Mouse (Mus musculus) E14TG2a.4 (cell line): ENCODE measurements around the gene Ccdc65.

ENCODE experiments used
- CTCF ChIP-seq: conservative IDR thresholded peaks from 2 replicates; pipeline ENCODE4 v1.5.1; 2014; ENCODE audit warnings: low read length
- NANOG ChIP-seq: IDR thresholded peaks from 2 replicates; pipeline ENCODE4 v1.6.1; 2014; ENCODE audit warnings: borderline replicate concordance, low read length, mixed read lengths

DNA sequence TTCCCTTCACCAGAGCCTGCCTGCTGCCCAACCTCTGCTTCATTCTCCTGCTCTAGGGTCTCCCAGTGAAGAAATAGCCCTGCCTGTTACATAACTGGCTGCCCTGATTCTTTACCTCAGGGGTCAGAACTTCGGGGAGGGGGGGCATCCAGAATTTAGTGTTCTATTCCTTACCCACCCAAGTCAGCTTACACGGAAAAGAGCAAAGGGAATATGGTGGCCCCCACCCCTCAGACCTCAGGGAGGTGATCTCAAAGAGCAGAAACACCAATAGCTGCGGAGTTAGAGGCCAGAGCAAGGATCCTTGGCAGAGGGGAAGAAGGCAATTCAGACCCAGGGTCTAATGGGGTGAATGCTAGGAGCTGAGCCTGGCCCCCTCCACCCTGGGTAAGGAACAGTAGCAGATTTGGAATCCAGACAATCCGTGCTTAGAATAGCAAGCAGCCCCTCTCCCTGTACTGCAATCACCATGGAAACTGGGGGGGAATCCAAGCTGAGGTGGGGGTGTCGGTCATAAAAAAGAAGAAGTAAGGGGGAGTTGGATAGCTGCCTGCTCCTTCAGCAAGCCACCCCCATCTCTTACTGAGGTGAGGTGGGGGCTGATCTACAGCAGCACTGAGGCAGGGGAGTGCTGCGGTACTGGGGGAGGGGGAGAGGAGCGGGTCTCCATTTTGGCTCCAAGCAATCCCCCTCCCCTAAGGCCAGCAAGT, 33.6 kb upstream of the Ccdc65 start:
- TF ChIP-seq CTCF (no peak), NANOG (no peak)
